ENCODE assay signal across 8 mouse cellular contexts in the genomic region with DNA sequence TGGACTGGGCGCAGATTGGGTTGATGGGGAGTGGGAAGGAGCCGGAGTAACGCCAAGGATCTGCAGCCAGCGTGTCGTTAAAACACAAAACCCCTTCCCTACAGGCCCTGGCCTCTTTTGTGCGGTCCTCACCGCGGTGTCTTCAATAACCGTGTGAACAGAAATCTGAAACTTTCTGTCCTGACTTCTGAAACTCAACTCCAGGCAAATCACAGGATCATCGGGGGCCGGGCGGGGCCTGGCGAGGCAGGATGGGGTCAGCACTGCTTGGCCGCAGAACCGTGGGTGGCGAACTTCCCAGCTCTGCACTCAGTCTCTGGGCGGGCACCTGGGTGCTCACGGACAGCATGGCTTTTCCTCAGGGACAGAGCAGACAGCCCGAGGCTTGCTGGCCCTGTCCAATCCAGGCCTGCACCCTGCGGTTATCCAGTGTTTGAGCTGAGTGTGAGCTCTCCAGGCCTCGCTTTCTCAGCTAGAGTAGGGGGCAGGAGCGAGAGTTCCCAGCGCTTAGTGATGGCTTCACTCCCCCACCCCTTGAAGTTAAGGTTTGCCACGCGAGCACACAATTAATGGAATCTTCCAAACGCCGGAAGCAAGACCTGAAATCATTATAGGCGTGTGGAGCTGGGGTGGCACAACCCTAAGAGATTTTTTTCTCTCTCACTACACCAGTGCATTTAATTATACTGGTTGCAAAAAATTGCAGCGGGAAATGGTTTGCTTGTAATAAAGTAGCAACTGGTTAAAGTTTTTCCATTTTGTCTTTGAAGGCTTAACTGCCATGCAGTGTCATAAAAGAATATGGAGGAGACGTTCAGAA. TPM values are rescaled to one million over a fixed set of nuclear protein-coding genes. Genes with fewer than 3 reads are reported as not detected.
DNase-seq lines count a peak whose midpoint lies in the region; ATAC-seq lines count a peak whose summit lies in the region.

No protein-coding gene starts in this region.

- H3K36me3 ChIP-seq in megakaryocyte, embryonic 14.5 days (replicated peaks; ENCODE audit: low read length): no peaks in the 10 kb centered on the region
- H3K36me3 ChIP-seq in heart, embryonic 12.5 days: peaks cover 2% of the 10 kb centered on the region
- no peaks in the 10 kb centered on the region for H3K36me3 ChIP-seq in kidney, embryonic 16.5 days (ENCODE audit: insufficient read depth, low read length)
- H3K36me3 ChIP-seq in midbrain, embryonic 10.5 days: no peaks in the 10 kb centered on the region

- 4% methylated on average over 30 of the region's 30 CpGs for WGBS in heart, embryonic 12.5 days
- 5% methylated on average over 30 of the region's 30 CpGs for WGBS in kidney, embryonic 16.5 days
- 1% methylated on average over 30 of the region's 30 CpGs for WGBS in midbrain, embryonic 10.5 days

- ATAC-seq in megakaryocyte, adult 5-6 weeks (ENCODE audit: poor library complexity, severe bottlenecking): no peak
- 0 out of 2 replicates have a peak, but pooled peaks have one; percentile 4 for ATAC-seq in common myeloid progenitor, adult 5-6 weeks (replicated peaks; ENCODE audit: low read depth, poor library complexity, severe bottlenecking)
- 0 out of 2 replicates have a peak, but pooled peaks have one; percentile 10 for ATAC-seq in heart, embryonic 12.5 days (ENCODE audit: insufficient number of reproducible peaks, low FRiP score)
- peak; percentile 6; the same call in 1 of the 2 replicates for ATAC-seq in kidney, embryonic 16.5 days (ENCODE audit: low FRiP score, low TSS enrichment)
- ATAC-seq in megakaryocyte-erythroid progenitor cell, adult 5-6 weeks (replicated peaks; ENCODE audit: low FRiP score, low TSS enrichment, poor library complexity, severe bottlenecking): no peak

- H3K27ac ChIP-seq in heart, embryonic 12.5 days (ENCODE audit: poor library complexity, severe bottlenecking): peak overlapping the region; percentile 96
- H3K27ac ChIP-seq in kidney, embryonic 16.5 days (ENCODE audit: low read length): peak overlapping the region; percentile 45; the same call in 1 of the 2 replicates
- peak overlapping the region; percentile 73 for H3K27ac ChIP-seq in midbrain, embryonic 10.5 days (replicated peaks)

- H3K27me3 ChIP-seq in megakaryocyte, embryonic 14.5 days (replicated peaks): peaks cover 70% of the 10 kb centered on the region
- H3K27me3 ChIP-seq in heart, embryonic 12.5 days (replicated peaks): peaks cover 7% of the 10 kb centered on the region
- H3K27me3 ChIP-seq in kidney, embryonic 16.5 days (ENCODE audit: insufficient read depth, low read length): peaks cover 12% of the 10 kb centered on the region; the same call in 1 of the 2 replicates
- peaks cover 72% of the 10 kb centered on the region for H3K27me3 ChIP-seq in midbrain, embryonic 10.5 days (ENCODE audit: low read depth, poor library complexity, severe bottlenecking)

- H3K4me3 ChIP-seq in megakaryocyte, embryonic 14.5 days (replicated peaks): peak overlapping the region; percentile 69
- H3K4me3 ChIP-seq in heart, embryonic 12.5 days: peak overlapping the region; percentile 89
- peak overlapping the region; percentile 64 for H3K4me3 ChIP-seq in kidney, embryonic 16.5 days (ENCODE audit: low read length)
- H3K4me3 ChIP-seq in midbrain, embryonic 10.5 days: peak overlapping the region; percentile 70

- peaks cover 30% of the 10 kb centered on the region for H3K4me1 ChIP-seq in megakaryocyte, embryonic 14.5 days
- H3K4me1 ChIP-seq in heart, embryonic 12.5 days (replicated peaks): peaks cover 24% of the 10 kb centered on the region
- peaks cover 25% of the 10 kb centered on the region for H3K4me1 ChIP-seq in kidney, embryonic 16.5 days (ENCODE audit: insufficient read depth, low read length)
- H3K4me1 ChIP-seq in midbrain, embryonic 10.5 days: peaks cover 38% of the 10 kb centered on the region

- peak; percentile 73 for DNase-seq in midbrain, embryonic 10.5 days (ENCODE audit: low spot score)
- DNase-seq in gastrocnemius, adult 18-20 months (ENCODE audit: low spot score): no peak

- peak overlapping the region; percentile 77 for H3K9ac ChIP-seq in heart, embryonic 12.5 days
- peak overlapping the region; percentile 53 for H3K9ac ChIP-seq in kidney, embryonic 16.5 days (replicated peaks; ENCODE audit: low read length)

- H3K9me3 ChIP-seq in megakaryocyte, embryonic 14.5 days: no peaks in the 10 kb centered on the region; the same call in 1 of the 2 replicates
- H3K9me3 ChIP-seq in heart, embryonic 12.5 days (replicated peaks): no peaks in the 10 kb centered on the region
- no peaks in the 10 kb centered on the region for H3K9me3 ChIP-seq in kidney, embryonic 16.5 days (ENCODE audit: low read length)
- H3K9me3 ChIP-seq in midbrain, embryonic 10.5 days (replicated peaks): no peaks in the 10 kb centered on the region

- H3K4me2 ChIP-seq in heart, embryonic 12.5 days: peak overlapping the region; percentile 69
- H3K4me2 ChIP-seq in kidney, embryonic 16.5 days (replicated peaks; ENCODE audit: low read depth, low read length): peak overlapping the region; percentile 93

RNA-seq across cellular contexts. Expression of a gene that starts 1.8 kb away (rescaled TPM):
- polyA plus RNA-seq in megakaryocyte, embryonic 14.5 days (2012; ENCODE audit: insufficient read depth, low replicate concordance): not detected in 2 replicates
- not detected in 2 replicates for total RNA-seq in megakaryocyte, adult 5-6 weeks (2015)
- not detected in 2 replicates for total RNA-seq in megakaryocyte, adult 5-6 weeks (2017)
- not detected in 2 replicates for total RNA-seq in common myeloid progenitor, adult 5-6 weeks (2017)
- 47.6 and 53.3 TPM in 2 replicates for polyA plus RNA-seq in heart, embryonic 12.5 days (2016; fragmentation: Nextera tagmentation; extraction: Ambion mirVana)
- polyA plus RNA-seq in kidney, embryonic 16.5 days (2015; fragmentation: Nextera tagmentation; extraction: Ambion mirVana): 5.7 and 6.0 TPM in 2 replicates
- 3.0 and 3.8 TPM in 2 replicates for polyA plus RNA-seq in midbrain, embryonic 10.5 days (2016; fragmentation: Nextera tagmentation; extraction: Ambion mirVana)
- total RNA-seq in megakaryocyte-erythroid progenitor cell, adult 5-6 weeks (2014; fragmentation: Nextera tagmentation): not detected in 2 replicates
- not detected in 2 replicates for total RNA-seq in megakaryocyte-erythroid progenitor cell, adult 5-6 weeks (2017)
- total RNA-seq in gastrocnemius, adult 18-20 months (2021): under 1 TPM; 0.50 to 0.74 TPM

RNA-seq across cellular contexts. Expression of a gene that starts 41.3 kb away (rescaled TPM):
- polyA plus RNA-seq in megakaryocyte, embryonic 14.5 days (2012; ENCODE audit: insufficient read depth, low replicate concordance): 2.1 and 8.1 TPM in 2 replicates
- 31.3 and 36.2 TPM in 2 replicates for total RNA-seq in megakaryocyte, adult 5-6 weeks (2015)
- 19.7 and 21.9 TPM in 2 replicates for total RNA-seq in megakaryocyte, adult 5-6 weeks (2017)
- 28.8 and 45.0 TPM in 2 replicates for total RNA-seq in common myeloid progenitor, adult 5-6 weeks (2017)
- 8.7 and 9.1 TPM in 2 replicates for polyA plus RNA-seq in heart, embryonic 12.5 days (2016; fragmentation: Nextera tagmentation; extraction: Ambion mirVana)
- polyA plus RNA-seq in kidney, embryonic 16.5 days (2015; fragmentation: Nextera tagmentation; extraction: Ambion mirVana): 16.9 and 17.5 TPM in 2 replicates
- 6.2 and 6.6 TPM in 2 replicates for polyA plus RNA-seq in midbrain, embryonic 10.5 days (2016; fragmentation: Nextera tagmentation; extraction: Ambion mirVana)
- total RNA-seq in megakaryocyte-erythroid progenitor cell, adult 5-6 weeks (2014; fragmentation: Nextera tagmentation): 24.1 and 25.6 TPM in 2 replicates
- total RNA-seq in megakaryocyte-erythroid progenitor cell, adult 5-6 weeks (2017): 12.7 and 20.8 TPM in 2 replicates
- total RNA-seq in gastrocnemius, adult 18-20 months (2021): 1 to 10 TPM; 1.2 to 1.6 TPM

Comparison
In these comparisons a context has a peak if more than half of its experiments do, and no peak if none do; other contexts are left out.
1. ATAC-seq: peak in common myeloid progenitor, adult 5-6 weeks (single experiment), heart, embryonic 12.5 days (single experiment) and kidney, embryonic 16.5 days (single experiment); none in megakaryocyte, adult 5-6 weeks (single experiment) and megakaryocyte-erythroid progenitor cell, adult 5-6 weeks (single experiment).
2. H3K27ac ChIP-seq: peak in every context shown above with its lines; median percentile 96 in heart, embryonic 12.5 days; 73 in midbrain, embryonic 10.5 days; 45 in kidney, embryonic 16.5 days.
3. RNA of a gene that starts 41.3 kb away (total RNA-seq): 19.7 to 36.2 TPM in megakaryocyte, adult 5-6 weeks, 28.8 to 45.0 TPM in common myeloid progenitor, adult 5-6 weeks and 12.7 to 25.6 TPM in megakaryocyte-erythroid progenitor cell, adult 5-6 weeks; 1.2 to 1.6 TPM in gastrocnemius, adult 18-20 months; every median in the first group is over 4 times any median in the second.
4. Peak in every context shown above with its lines, with median percentiles within 50 percentile points of each other: H3K4me3 ChIP-seq.